Mouse (Mus musculus): ENCODE measurements at regions not wholly inside any gene's neighbourhood (a gene's known extent, or its start where the extent isn't known, plus 50 kb on each side); places are given as distances from the start of the nearest gene placed in this dataset.

DNA sequence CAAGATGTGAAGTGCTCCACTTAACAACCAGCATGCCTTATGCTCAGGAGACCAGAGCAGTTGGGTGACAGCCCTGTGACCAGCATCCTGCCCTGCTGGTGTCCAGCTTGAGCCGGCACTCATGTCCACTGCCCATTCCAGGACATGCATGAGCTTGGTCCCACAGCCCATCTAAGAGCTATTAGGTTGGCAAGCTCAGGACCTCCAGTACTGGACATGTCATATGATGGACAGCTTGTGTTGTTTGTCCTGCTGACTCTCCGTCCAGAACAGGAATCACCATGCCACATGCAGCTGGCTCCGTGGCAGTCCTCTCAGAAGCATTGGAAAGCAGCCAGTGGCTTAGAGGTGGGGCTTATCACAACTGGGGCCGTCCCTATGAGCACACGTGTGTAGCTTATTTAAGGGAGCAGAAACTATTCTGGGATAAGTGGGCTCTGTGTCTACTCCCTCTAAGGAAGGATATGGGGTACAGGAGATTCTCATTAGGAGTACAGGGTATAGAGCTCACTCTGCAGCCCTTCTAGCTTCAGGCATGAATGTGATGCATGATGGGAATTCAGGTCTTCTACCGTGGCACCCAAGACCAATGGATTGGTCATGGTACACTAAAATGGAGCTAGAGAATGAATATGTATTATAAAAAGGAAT lies 232.5 kb upstream of the Ajap1 start:
- no peak for ATAC-seq (replicated peaks; ENCODE audit: poor library complexity, severe bottlenecking)

DNA sequence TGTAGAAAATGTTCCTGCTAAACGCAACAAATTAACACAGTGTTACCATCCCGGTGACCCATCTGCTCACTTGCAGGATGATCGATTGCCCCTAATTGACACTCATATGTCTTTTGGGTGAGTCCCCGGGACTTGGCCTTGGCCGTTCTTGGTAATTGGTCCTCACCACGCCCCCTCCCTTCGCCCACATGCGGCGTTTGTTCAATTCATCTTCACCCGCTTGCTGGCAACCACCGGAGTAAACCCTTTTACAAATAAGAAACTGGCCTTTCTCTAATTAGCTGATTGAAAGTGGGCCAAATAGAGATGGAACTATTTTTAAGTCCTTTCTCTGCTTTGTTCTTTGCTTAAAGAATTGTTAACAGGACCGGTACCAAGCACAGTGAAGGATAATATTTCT lies 234.7 kb upstream of the Ajap1 start:
- ATAC-seq (replicated peaks; ENCODE audit: poor library complexity, severe bottlenecking), result no peak

DNA sequence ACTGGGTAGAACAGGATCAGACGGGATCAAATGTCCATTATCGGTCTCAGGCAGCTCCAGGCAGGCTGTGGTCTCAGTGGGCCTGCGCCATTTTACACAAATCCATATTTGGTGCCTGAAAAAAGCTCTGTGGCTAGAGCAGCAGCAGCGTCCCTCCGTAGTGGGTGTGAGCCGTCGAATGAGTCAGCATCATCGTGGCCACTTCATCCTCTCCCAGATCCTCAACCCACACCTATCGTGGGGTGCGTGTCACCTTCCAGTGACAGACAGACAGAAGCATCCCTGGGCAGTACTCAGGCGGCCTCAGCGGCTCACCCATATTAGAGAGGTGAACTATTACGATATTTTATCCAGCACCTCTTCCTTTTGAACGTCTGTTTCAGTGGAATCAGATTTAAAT lies 233.0 kb upstream of the A430005L14Rik start:
- ATAC-seq (replicated peaks; ENCODE audit: poor library complexity, severe bottlenecking), result no peak

DNA sequence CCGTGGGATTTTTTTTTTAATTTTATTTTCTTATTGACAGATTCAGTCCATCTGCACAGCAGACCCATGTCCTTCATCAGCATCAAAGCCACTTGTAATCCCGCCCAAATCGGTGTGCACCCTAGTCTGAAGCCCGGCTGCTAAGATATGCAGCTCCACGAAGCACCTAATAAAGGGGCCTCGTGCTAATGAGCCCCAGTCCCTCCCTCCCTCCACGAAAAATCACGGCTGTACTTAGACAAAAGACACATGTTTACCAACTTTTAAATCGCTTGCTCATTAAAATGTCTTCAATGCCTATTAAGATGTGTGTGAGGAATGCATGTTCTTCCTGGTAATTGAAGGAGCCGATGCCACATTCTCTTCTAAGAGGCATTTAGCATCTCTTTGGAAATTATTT lies 229.8 kb upstream of the A430005L14Rik start:
- ATAC-seq (replicated peaks; ENCODE audit: poor library complexity, severe bottlenecking), result no peak

DNA sequence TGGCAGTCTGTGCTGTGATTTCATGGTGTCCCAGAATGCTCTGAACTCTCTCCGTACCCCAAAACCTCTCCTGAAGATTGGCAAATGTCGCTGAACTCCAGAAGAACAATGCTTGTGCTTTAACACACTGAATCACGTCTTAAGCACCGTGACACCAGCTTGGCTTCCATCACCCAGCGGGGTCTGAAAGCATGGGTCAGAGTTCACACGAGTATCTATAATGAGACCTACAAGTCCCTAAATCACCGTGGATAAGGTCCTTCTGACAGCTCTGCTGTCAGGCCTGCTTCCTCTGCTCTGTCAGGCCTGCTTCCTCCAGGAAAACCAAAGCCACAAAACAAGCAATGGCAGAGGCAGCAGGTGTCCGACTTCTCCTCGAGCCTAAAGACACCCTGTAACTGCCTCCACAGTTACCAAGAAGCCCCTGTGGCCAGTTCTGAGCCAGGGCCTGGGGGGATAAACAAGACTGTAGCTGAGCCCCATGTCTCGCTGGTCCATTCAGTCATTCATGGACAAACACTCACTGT lies 229.1 kb upstream of the A430005L14Rik start:
- ATAC-seq (replicated peaks; ENCODE audit: poor library complexity, severe bottlenecking), result no peak

DNA sequence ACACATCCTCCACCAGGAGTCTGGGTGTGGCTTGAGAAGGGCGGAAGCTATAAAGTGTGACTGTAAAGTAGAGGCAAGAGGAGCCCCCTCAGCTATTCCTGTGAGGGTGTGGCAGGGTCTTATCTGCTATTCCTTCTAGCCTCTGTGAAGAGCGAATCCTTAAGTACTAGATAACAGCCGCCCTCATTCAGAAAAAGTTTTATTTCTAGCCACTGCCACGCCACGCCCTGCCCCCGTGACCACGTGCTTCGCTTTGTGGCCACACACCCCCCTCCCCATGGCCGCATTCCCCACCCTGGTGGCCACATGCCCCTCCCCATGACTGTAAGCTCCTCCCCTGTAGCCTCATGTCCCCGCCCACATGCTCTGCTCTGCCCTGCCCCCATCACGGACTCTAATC lies 218.9 kb upstream of the A430005L14Rik start:
- ATAC-seq (replicated peaks; ENCODE audit: poor library complexity, severe bottlenecking), result no peak

DNA sequence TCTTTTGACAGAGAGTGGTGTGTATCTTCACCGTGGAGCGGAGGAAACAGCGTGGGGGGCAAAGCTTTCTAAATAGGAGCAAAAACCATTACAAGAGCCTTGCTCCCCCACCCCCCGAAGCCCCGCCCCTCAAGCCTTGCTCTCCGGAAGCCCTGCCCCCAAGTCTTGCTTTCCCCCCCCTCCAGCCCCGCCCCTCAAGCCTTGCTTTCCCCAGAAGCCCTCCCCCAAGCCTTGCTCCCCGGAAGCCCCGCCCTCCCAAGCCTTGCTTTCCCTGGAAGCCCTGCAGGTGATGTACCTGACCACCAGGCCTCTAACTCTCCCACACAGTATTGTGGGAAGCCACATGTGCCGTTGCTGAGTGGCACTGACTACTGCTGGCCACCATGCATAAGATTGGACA lies 214.8 kb upstream of the A430005L14Rik start:
- no peak for ATAC-seq (replicated peaks; ENCODE audit: poor library complexity, severe bottlenecking)

DNA sequence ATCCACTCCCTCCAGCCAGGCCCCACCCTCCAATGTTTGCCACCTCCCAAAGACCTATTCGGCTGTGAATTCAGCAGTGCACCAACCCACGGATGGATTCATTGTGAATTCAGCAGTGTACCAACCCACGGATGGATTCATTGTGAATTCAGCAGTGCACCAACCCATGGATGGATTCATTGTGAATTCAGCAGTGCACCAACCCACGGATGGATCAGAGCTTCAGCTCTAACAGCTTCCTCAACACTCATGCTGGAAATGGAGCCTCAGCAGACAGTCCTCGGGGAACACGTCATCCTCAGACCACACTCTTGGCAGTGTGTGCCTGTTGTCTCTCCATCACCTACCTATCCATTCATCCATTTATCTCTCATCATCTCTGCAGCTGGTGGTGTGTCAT lies 204.2 kb upstream of the A430005L14Rik start:
- no peak for ATAC-seq (replicated peaks; ENCODE audit: poor library complexity, severe bottlenecking)

DNA sequence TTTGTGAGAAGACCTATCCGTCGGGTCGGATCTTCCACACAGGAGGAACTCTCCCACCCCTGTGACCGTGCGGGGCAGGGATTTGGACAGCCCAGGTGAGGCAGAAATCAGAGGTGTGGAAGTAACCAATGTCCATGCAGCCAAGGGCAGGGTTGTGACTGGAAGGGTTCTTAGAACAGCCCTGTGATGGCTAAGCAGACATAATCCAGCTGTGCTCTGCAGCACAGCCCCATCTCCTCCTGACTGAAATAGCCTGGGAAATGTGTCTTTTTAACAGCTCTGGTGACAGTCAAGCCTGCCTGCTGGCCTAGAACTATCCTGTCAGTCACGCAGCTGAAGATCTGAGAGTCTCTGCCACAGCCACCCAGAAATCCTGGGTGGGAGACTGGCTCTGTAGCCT lies 198.7 kb upstream of the A430005L14Rik start:
- no peak for ATAC-seq (replicated peaks; ENCODE audit: poor library complexity, severe bottlenecking)

DNA sequence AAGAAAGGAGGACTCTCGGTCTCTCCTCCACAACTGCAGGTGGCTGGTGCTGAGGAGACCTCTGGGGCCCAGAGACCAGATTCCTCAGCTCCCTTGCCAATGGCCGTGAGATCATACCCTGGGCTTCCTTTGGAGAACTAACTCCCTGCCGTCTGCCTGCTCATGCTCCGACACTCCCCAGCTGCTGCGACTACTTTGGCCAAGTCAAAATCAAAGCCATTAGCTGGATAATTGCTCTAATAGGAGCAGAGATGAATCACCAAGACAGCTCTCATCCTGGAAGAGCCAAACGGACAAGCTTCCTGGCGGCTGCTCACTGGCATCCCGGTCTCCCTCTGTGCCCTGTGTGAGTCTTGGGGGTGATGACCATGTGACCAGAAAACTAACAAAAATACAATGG lies 198.3 kb upstream of the A430005L14Rik start:
- ATAC-seq (replicated peaks; ENCODE audit: poor library complexity, severe bottlenecking), result no peak

DNA sequence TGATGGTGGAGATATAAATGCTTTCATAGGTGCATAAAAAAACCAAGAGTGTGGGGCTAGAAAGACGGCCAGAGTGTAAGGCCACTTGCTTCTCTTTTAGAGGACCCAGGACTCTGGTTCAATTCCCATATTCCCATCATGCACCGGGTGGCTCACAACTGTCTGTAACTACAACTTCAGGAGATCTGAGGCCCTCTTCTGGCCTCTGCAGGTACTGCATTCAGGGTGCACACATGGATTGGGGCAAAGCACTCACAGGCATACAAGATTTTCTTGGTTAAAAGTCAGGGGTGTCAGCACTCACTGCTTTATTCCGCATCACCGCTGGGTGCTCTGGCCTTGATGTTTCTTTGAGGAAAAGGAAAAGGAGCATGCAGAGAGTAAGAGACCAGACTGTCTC lies 196.1 kb upstream of the A430005L14Rik start:
- ATAC-seq (replicated peaks; ENCODE audit: poor library complexity, severe bottlenecking), result no peak

DNA sequence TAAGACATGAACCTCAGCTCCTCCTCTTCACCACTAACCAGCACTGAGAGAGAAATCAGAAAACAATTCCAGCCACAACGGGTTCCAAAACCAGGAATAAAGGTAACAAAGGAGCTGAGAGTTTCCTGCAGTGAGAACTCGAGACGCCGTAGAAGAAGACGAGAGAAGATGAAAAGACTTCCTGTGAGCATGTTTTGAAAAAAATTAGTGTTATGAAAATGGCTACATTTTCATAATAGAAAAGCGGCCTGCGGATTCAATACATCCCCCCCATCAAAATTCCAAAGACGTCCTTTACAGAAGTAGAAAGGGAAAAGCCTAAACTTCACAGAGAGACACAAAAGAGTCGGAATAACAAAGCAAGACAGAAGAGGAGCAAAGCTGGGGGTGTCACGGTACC lies 193.6 kb upstream of the A430005L14Rik start:
- no peak for ATAC-seq (replicated peaks; ENCODE audit: poor library complexity, severe bottlenecking)

DNA sequence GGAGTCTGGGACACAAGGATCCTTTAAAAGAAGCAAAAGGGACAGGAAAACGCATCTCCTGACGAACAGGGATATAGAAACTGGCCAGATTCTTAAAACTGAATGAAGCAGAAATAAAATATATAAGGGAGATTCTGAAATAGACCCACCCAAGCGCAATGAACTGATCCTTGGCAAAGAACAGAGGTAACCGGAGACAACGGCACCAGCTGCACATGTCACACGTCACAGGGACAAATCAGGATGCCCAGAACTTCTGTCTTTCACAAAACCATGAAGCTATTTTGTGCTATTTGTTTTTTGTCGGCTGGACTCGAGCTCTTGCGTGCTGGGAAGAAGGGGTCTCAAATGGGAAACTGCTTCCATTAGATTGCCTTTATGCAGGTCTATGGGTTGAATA lies 189.3 kb upstream of the A430005L14Rik start:
- ATAC-seq (replicated peaks; ENCODE audit: poor library complexity, severe bottlenecking), result no peak

DNA sequence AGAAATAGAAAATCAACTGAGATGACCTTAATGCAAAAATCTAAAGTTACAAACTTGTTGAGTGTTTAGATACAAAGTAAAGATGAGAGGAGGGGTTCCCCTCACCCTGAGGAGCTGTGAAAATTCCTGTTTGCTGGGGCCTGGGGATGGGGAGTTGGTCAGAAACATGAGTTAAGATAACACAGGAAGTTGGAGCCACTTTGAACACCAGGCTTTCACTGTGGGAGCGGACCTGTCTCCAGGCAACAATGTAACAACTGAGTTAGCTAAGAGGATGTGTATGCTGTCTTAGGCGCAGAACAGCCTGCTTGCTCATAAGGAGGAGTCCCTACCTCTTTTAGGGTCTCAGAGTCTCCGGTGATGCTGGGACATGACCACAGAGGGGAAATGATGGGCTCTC lies 188.7 kb upstream of the A430005L14Rik start:
- no peak for ATAC-seq (replicated peaks; ENCODE audit: poor library complexity, severe bottlenecking)

DNA sequence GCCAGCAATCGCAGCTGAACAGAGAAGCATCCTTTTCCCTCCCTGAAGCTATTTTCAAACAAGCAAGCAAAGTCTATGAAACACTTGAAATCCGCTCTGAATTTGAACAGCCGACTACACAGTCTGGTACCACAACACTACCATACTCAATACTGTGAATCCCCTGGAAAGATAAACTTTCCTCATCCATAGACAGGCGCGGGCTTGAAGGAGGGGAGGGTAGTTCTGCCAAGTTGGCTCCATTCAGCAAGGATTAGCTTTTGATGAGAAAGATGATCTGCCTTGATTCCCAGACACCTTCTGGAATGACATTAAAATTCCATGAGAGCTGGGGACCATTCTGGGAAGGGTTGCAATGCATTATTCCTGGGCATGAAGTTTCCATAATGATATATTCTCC lies 186.4 kb upstream of the A430005L14Rik start:
- ATAC-seq (replicated peaks; ENCODE audit: poor library complexity, severe bottlenecking), result no peak

DNA sequence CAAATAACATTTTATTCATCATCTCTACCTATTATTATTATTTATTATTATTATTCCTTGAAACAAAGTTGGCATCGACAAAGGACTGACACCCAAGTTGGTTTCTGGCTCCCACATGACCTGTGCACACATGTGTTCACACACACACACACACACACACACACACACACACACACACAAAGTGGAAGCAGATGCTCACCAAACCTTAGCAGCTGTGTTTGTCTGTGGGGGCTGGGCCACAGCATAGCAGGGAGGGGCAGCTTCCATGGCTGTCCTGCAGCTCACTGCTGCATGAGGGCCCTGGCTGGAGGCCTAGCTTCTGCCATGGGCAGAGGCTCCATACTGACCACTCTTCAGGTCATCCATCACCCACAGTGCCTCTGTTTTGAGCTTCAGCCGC lies 176.5 kb upstream of the A430005L14Rik start:
- ATAC-seq (replicated peaks; ENCODE audit: poor library complexity, severe bottlenecking), result no peak

DNA sequence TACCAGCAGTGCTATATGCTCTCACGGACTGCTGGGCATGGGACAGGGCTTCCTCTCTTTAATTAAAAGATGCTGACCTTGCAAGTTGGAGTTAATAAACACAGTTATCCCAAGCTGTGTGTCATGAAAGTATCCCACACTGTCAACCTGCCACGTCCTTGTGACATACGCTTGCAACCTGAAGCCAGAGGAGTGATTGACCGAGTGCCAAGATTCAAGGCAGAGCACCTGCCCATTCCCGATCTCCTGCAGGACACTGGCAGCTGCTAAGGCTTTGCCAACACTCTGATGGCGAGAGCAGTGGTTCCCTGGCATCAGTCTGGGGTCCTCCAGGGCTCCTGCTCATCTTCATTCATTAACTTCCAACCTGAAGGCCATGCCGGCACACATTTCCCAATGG lies 175.8 kb upstream of the A430005L14Rik start:
- ATAC-seq (replicated peaks; ENCODE audit: poor library complexity, severe bottlenecking), result no peak

DNA sequence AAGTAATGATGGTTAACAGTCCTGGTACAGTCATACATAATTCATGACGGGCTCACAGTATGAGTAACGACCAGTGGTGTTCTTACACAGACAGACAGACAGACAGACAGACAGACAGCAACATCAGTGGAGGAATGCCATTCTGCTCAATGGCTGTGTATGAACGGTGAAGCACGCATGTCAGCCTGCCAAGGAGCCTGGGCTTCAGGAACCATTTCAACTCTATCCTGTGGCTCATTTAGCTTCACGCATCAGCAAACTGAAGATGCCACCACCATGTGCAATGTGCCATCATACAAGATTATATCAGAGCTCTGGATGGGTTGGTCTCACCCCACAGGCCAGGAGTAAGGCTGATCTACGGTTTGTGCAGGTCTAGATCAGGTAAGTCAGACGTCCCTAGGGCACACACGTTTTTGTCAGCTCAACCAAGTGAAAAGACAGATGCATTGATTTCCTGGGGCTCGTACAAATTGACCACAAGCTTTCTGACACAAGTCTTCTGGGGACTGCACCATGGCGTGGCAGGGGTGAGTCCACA lies 175.0 kb upstream of the A430005L14Rik start:
- ATAC-seq (replicated peaks; ENCODE audit: poor library complexity, severe bottlenecking), result no peak

DNA sequence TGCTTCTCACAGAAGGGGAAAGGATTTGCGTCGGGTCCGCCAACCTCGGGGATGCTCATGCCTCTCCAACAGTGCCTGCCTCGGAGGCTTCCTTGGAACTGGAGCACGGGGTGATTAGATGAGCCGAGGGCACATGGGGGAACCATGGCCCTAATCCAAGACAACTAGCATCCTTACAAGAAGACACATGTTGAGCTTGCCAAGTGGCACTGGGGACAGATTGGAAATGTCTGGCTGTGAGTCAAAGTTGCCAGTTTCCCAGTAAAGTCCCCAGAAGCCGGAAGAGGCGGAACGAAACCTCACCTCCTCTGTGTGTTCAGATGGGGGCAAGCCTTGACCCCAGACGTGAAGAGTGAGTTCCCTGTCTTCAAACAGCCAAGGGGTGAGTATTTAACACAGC lies 172.6 kb upstream of the A430005L14Rik start:
- ATAC-seq (replicated peaks; ENCODE audit: poor library complexity, severe bottlenecking), result no peak

DNA sequence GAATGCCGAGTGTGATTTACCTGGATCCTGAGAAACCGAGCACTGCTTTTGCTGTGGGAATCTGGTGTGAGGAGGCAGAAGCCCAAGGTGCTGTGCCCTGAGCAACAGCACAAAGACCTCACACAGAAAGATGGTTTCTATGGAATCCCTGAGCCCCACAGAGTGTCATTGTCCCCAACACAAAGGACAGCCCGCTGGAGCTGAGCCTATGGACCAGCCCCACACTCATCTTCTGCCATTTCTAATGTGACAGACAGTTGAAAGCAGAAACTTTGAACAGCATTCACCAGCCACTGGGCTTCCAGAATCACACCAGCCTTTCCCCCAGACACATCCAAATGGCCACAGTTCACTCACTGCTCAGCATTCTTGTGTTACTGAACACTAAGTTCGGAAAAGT lies 171.5 kb upstream of the A430005L14Rik start:
- ATAC-seq (replicated peaks; ENCODE audit: poor library complexity, severe bottlenecking), result no peak

DNA sequence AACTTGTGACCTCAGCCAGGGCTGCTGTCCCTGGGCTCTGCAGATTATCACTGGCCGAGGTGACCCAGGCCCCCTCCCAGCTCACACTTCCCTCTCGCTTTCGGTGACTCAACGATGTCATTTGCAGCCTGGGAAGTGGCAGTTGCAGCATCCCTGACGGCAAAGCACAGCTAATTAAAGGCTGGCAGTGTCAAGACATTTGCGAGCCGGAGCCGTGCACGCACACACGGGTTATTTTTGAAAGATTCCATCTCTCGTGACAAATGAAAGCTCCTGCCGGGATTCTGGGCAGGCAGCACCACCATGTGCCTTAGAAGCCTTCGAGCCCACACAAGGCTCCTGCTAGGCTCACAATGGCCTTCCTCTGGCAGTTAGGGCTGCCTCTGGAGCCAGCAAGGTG lies 164.7 kb upstream of the A430005L14Rik start:
- no peak for ATAC-seq (replicated peaks; ENCODE audit: poor library complexity, severe bottlenecking)

DNA sequence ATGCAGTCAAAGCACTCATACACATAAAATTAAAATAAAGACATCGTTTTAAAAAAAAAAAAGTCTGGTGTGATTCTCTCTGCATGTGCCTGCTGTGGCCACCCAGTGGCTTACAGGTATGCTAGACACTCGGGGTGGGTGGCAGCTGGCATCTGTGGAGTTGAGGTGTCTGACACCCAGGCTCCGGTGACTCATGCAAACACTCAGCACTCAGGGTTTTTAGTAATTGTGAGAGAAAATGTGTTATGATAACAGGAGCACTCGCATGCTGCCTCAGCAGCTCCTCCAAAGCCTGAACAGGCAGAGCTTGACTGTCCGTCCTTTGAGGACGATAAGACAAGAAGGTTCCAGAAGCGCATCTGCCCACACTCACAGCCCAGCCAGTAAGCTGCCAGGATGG lies 159.0 kb upstream of the A430005L14Rik start:
- no peak for ATAC-seq (replicated peaks; ENCODE audit: poor library complexity, severe bottlenecking)

DNA sequence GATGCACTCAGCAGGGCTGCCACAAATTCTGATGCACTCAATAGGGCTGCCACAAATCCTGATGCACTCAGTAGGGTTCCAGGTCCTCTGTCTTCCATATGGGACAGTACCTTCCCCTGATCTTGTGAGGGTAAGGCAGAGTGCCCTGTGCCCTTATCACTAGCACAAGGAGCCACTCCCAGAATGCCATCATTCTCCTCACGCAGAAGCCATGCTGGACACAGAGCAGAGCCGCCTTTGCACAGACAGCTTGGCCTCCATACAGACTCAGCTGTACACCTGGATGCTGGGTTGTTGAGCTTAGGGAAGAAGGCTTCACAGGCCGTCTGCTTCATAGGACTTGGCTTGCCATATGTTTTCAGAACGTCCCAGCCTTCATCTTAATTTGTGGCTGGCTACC lies 151.3 kb upstream of the A430005L14Rik start:
- ATAC-seq (replicated peaks; ENCODE audit: poor library complexity, severe bottlenecking), result no peak

Data from granulocyte monocyte progenitor cell, adult 5-6 weeks (primary cell).